Mouse (Mus musculus) gastrocnemius, adult 18-20 months (tissue): Measurements from ENCODE around the gene Nat10. TPM values are rescaled to one million over a fixed set of nuclear protein-coding genes. Genes with fewer than 3 reads are reported as not detected.

ENCODE experiments used
- DNase-seq: peaks from one replicate; pipeline ENCODE4 v3.0.0; 2021; ENCODE audit warnings: low spot score
- long read RNA-seq, 2 experiments: library from polyadenylated mRNA; stranded (forward); transcript quantifications; one replicate each; pipeline ENCODE4 v2.0.0; 2021
- total RNA-seq, 2 experiments: library from RNA; stranded (reverse); gene quantifications; 2 replicates each; pipeline ENCODE4 v1.2.3; 2021

The Nat10 gene
- 10 to 100 TPM; 14.3 to 17.3 TPM for total RNA-seq
- long read RNA-seq, experiment 1, transcript Nat10-201 (29 exons, 3,879 nt): major isoform, 16 of 19 reads
- long read RNA-seq, experiment 1, partial matches to known transcripts: 3 of 19 reads
- long read RNA-seq, experiment 1, other reads (novel, unspliced or antisense): 0 of 19 reads
- long read RNA-seq, experiment 2, transcript Nat10-201 (29 exons, 3,879 nt): major isoform, 9 of 16 reads
- long read RNA-seq, experiment 2, partial matches to known transcripts: 3 of 16 reads
- long read RNA-seq, experiment 2, other reads (novel, unspliced or antisense): 4 of 16 reads

DNA sequence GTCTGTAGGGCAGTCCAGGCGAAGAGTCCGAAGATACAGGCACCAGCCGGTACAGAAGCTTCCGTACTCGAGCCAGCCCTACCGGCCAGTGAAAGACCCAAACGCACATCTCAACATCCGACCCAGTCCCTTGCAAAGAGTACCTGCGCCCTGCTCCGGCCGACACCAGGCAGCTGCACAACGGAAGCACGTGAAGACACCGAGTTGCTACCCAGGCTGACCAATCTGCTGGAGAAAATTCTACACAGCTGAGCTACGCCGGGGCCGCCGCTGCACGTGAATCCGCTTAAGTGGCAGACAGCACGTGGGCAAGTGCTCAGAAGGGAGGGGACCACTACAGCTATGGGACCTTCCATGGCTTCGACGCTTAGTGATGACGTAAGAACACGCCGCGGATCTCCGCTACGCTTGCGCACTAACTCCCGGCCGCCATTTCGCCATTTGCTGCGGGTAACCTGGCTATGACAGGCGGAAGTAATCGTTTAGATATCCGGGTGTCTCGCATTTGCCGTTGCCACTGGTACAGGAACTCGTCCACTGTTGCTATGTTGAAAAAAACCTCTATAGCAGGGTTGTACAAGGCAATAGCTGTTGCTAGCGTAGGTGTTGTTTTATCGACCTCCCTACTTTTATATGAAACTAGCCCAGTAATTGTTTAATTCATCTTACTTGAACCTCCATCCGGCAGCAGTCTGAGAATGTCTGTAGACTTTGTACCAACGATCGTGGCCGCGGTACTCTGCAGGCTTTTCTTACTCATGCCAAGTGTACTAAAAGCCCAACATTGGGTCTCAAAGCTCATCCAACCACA, at the start of gene Nat10:
Gene Nat10 (minus strand): TSS at position 365 of the 811 bp plus-strand sequence.
- DNase-seq: peak; percentile 98

DNA sequence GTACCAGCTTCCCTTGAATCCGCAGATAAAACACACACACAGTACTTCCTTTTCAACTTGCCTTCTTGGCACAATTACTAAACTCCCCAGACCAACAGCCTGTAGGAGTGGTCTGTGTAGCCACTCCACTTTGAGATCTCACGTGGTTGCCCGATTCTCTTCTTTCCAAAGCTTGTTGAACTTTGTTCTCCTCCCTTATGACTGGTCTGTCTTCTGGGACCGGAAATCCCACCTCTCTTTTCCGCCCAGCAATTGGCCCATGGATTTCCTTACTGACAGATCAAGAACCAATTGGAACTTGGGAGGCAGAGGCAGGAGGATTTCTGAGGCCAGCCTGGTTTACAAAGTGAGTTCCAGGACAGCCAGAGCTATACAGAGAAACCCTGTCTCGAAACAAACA, 49.3 kb upstream of the Nat10 start:
- DNase-seq: no peak

DNA sequence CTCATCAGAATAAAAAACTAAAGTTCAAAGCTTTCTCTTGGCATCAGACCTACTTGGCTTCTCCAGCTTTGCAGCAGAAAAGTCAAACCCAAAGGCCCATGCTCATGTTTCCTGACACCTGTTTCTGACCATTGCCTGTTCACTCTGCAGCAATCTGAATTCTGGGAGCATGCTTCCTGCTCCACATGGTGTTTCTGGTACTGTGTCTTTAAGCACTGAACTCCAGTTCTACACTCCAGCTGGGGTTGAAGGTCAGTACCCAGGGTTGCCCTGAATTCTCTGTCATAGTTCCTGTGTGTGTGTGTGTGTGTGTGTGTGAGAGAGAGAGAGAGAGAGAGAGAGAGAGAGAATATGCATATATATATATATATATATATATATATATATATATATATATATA, 47.4 kb upstream of the Nat10 start:
- DNase-seq: no peak

DNA sequence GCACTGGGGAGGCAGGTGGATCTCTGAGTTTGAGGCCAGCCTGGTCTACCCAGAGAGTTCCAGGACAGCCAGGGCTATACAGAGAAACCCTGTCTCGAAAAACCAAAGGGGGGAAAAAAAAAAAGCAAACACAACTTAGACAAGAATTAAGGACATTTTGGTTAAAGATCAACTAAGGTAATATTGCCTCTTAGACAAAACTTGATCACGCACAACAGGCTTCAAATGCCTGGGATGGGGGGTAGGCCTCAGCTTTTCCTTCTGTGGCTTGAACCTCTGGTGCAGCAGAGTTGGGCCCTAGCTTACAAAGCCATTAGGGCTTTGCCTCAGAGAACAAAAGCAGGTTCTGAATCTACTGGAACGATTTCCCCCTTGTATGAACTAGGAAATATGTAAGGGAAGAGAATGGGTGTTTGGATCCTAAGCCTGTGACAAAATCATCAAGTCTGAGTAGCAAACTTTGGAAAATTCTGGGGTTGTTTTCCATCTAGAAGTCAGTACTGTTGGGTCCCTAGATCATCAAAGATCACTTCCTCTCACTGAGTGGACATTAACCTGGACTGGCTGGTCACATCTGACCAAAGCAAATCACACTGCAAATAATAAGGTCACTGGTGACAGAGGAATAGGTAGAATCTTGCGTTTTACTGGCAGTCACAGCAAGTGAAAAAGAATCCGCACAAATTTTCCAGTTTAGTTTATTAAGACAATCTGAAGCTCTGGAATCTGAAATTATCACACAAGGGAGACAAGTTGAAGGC, 42.9 kb upstream of the Nat10 start:
- no peak for DNase-seq

DNA sequence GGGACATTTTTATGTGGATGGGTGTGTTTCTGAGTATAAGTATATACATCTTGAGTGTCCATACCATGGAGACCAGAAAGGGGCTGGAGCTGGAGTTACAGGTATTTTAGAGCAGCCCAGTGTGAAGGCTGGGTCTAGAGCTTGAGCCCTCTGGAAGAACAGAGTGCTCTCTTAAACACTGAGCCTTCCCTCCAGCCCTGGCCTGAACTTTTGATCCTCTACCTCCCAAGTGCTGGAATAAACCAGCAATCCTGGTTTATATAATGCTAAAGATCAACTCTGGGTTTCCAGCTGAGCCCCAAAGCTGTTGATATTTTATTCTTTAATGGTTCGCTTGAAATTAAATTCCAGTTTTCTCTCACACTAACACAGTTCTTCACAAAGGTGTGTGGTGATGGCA, 41.4 kb upstream of the Nat10 start:
- no peak for DNase-seq

DNA sequence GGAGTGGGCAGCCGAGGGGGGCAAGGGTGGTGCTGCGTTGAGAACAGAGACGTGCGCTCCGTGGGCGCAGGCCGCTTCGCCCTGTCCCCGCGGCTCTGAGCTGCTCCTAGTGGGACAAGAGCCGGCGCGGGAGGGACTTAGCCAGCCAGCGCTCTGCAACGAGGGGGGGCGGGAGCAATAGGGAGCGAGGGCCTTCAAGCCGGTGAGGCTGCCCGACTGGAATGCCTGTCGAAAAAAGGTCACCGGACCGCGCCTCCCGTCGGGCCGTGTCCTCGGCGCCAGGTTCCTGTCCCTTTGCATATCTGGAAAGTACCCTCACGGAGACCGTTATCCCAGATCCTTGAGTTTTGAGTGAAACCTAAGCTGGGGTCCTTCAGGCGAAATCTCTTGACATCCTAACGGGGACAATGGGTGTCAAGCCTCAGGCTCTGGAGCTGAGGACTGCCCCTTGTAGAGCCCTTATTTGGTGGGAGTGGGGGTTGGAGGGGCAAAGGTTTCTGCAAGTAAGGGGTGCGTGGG, 36.5 kb upstream of the Nat10 start, which contains the start of gene Caprin1:
Gene Caprin1 (minus strand): TSS at position 159 of the 519 bp plus-strand sequence.
- DNase-seq: peak; percentile 92

DNA sequence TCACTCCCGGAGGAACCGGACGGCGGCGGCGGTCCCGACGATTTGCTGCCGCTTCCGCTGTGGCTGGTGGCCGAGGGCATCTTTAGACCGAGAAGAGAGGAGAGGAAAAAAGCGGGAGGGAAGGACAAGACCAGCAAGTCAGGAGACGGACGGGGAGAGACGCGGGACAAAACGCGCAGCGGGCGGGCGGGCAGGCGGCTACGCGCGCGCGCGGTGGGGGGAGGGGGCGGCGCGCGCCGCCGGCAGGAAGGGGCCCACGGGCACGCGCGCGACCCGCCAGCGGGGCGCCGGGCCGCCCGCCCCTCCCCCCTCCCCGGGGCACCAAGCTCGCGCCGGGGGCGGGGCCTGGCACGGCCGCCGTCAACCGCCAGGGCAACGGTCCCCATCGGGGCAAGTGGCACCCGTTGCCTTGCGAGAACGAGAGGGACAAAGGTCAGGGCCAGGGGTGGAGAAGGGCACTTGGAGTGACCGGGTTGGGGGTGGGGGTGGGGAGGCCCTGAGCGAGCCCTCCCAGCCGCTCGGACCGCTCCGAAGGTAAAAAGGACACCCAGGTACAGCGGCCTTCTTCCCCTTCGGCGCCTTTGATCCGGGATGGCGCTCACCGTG, 35.9 kb upstream of the Nat10 start:
- peak; percentile 75 for DNase-seq

DNA sequence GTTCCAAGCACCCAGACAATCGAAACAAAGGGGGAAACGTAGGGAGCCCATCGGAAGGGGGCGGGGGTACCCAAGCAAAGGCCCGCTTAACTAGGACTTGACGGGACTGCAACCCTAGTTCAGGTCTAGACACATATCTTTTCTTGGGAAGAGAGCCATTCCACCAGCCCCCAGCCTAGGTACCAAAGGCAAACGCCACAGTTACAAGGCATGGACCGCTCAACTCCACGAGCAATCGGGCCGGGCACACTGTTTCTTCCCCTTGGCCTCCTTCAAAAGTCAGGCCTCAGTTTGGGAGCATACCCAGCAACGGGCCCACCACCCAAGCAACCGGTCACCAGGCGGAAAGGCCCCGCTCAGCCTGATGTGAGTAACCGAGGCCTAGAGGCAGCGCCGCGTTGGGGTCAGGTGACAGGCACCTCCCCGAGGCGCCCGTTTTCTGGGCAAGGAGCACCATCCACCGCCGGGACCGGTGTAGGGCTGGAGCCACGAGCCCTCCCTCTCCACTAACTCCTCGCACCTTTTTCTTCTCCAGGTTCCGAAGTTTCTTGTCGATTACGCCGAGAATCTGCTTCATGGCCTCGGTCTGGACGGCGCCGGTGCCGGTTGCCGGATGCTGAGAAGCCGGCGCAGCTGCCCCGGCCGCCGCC, 35.3 kb upstream of the Nat10 start:
- peak; percentile 52 for DNase-seq

DNA sequence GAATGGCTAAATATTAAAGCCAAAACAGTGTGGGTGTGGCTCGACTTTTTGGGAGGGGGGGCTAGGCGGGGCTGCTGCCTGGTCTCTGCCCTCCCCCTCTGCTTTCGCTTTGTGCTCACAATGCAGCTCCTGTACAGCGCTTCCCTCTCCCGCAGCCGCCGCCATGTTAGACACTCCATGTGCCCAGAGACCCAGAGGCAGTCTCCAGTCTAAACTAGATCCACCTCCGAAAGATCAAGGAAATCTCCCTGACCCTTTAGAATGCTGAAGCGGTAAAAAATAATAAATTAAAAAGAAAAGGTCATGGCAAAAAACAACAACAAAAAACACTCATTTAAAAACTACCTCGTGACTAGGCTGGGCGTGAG, 34.8 kb upstream of the Nat10 start:
- peak; percentile 51 for DNase-seq

DNA sequence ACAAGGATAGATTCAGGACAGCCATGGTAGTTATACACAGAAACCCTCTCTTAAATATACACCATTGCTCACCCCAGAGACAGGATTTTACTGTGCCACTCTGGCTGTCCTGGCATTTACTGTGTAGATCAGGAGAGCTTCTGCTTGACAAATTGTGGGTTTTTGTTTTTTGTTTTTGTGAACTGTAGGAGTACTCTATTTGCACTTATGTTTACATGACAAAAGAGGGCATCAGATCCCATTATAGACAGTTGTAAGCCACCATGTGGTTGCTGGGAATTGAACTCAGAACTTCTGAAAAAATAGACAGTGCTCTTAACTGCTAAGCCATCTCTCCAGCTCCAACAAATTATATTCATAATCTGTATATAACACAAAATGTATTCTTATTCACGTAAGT, 30.9 kb upstream of the Nat10 start:
- no peak for DNase-seq

DNA sequence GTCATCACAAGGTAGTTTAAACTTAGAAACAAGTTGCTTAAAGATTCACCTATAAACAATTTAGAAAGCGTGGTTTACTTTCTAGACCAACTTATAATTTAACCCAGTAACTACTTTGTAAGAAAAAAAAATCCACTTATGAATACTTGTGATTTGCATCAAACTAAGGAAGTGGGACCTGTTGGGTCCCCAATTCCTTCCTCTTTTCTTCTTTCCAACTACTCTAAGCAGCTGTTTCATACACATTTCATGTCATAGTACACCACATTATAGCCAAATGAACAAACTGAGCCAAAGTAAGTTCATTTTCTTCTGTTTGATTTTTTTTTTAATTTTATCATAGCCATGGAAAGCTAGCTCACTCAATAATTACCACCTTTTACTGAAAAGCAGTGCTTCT, 24.7 kb upstream of the Nat10 start:
- DNase-seq: no peak

DNA sequence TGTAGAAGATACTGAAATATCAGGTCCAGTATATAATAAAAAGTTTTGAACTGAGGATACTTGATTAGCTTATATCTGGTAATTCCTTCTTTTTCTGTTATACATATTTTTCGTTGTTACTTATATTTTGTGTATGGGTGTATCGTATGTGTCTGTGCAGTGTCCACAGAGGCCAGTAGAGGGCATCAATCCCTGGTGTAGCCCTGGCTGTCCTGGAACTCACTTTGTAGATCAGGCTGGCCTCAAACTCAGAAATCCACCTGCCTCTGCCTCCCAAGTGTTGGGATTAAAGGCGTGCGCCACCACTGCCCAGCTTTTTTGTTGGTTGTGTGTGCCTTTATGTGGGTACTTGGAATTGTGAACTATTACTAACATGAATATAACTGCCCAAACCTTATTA, 23.6 kb upstream of the Nat10 start:
- no peak for DNase-seq

DNA sequence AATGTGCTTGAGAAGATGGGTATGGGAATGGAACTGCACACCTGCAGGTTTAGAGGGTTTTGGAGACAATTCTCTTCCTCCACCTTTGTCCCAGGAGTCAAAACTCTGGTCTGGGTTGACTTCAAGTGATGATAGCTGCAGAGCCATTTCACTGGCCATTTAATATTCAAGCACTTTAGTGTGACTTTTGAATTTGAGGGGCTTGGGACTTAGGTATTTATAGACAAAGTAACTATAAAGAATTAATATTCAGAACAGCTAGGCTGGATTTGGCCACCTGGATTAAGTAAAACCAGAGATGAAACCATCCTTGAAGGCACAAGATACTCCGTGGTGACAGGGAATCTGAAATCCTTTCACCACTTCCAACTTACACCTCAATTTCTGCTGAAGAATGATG, 1.4 kb upstream of the Nat10 start:
- no peak for DNase-seq

DNA sequence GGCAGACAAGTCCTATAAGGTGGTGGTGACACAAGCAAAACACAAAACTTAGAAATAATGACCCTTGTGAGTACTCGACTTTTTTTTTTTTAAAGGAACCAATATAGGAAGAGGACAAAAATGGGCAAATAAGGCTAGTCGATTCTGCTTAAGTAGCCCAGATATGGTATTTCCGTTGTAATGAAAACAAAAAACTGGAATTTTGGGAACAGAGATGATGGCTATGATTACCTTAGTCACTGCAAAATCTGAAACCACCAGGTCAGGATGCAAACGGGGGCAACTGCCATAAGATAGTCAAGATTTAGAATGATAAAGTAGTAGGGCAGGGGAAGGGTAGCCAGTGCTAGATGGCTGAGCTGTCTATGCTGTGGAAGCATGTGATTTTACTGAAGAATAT, 923 bp upstream of the Nat10 start:
- DNase-seq: no peak

DNA sequence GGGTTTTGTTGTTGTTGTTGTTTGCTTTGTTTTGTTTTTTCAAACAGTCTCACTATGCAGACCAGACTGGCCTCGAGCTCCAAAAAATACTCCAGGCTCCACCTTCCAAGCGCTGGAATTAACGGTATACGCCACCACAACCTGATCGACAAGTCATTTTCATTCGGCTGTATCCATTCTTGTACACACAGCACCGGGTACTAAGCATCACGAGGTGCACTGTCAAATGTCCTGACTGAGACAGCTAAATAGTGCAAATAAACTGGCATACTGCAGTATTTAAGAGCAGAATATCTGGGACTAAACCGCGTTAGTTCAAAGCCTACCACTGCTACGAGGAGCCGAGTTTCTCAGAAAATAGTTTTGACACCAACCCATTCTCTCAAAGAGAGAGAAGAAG, 649 bp downstream of the Nat10 start:
- no peak for DNase-seq

DNA sequence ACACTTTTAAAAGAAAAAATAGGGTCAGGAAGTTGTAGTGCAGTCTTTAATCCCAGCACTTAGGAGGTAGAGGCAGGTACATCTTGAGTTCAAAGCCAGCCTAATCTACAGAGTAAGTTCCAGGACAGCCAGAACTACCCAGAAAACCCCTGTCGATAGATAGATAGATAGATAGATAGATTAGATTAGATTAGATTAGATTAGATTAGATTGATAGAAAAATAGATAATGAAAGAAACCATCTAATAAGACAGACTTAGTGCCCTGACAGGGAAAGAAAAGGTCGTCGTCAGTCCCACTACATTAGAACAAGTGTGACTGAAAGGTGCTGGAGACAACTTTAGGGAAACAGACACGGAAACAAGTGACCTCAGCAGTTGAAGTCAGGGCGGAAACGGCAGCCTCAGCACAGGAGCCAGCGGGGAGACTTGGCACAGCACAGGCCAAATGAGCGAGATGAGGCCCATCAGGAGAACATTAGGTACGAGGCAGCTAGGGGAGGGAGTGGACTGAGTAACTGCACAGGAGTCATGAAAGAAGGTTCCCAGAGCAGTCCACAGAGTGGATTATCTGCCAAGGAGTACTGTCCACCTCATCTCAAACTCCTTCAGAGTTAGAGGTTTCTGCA, 5.5 kb downstream of the Nat10 start:
- DNase-seq: no peak

DNA sequence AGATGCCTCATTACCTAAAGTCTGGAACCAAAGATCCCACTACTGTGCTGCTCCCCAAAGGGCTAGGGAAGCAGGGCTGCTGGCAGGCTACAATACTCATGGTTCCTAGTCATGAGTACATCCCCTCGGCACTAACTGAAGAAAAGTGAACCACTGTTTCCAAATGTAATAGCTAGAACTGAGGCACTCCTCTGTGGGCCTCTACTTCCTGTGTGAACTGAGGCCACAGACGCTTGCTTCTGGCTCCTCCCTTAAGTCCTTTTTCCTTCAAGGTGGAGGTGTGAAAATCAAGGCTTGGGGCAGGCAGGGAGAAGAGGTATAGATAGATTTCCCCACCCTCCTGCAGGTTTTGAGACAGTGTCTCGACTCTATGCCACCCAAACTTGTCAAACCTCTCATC, 6.5 kb downstream of the Nat10 start:
- no peak for DNase-seq

DNA sequence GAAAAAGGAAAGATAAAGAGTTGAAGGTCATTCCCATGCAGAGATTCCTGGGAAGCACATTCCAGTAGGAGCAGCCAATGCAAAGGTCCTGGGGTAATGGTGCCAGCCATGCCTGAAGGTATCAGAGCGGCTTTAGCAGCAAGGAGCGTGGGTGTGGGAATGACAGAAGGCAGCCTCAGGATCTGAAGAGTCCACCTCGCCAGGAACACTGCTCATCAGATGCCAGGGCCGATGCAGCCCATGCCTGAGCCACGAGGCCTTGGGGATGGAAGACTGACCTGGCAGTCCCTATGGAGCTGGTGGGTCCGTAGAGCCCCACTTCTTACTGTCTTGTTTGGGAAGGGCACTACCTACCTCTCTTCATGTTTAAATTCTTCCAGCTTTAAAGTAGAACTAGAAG, 9.3 kb downstream of the Nat10 start:
- DNase-seq: no peak

DNA sequence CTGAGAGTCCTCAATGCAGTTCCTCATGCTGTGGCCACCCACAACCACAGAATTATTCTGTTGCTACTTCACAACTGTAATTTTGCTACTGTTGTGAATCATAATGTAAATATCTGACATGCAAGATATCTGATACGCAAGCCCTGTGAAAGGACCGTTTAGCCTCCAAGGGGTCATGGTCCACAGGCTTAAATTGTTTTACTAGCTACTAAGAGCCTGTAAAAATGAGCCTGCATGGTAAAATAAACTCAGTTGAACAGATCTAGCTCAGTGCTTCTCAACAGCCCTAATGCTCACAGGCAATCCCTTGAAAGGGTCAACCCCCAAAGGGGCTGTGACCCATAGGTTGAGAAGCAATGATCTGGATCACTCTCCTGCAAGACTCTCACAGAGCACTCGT, 12.0 kb downstream of the Nat10 start:
- DNase-seq: no peak

DNA sequence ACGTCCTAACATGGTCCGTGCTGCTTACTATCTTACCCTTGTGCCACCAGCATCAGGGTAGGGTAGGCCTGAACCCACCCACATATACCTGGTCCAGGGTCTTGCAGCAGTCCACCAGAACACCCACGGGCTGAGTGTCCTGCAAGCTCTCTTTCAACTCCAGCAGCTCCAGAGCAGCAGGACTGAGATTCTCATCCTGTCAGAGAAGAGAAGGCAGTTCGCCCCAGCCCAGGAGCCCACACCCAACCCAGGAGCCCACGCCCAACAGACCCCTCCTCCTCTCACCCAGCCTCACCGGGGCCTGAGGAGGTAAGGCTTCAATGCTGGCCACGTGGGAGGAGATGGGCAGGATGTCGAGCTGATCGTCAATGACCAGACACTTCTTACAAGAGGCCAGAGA, 13.2 kb downstream of the Nat10 start:
- DNase-seq: no peak

DNA sequence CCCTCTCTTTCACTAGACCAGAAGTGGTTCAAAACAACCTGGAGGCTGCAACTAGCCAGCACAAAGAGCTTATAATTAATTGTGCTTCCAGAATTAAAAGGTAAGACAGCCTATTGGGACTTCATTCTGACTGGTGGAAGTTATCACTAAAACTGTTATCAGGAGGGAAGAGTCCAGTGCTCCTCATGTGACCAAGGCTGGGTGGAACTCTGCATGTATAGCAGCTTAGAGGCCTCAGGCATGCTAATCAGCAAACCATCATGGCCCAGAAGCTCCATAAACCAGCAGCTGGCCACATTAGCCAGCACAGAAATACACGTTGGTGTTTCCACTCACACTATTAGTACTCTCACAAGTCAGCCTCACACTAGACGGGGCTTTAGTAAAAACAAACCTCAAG, 14.3 kb downstream of the Nat10 start:
- no peak for DNase-seq
